Mouse (Mus musculus): ENCODE measurements at regions not wholly inside any gene's neighbourhood (a gene's known extent, or its start where the extent isn't known, plus 50 kb on each side); places are given as distances from the start of the nearest gene placed in this dataset.

- TF ChIP-seq CTCF (IDR thresholded peaks at IDR 0.05; ENCODE audit: low read depth) (no peak), EP300 (IDR thresholded peaks at IDR 0.05; ENCODE audit: low read depth) (no peak)
Observed at GRCm38 (mm10) chr5:47339807-47340206, 643.1 kb upstream of the Slit2 start.
